Mouse (Mus musculus) effector memory CD4-positive, alpha-beta T cell, adult 7 months (primary cell): Measurements from ENCODE around the gene Cbx8. TPM values are rescaled to one million over a fixed set of nuclear protein-coding genes. Genes with fewer than 3 reads are reported as not detected.

Source experiments
- polyA plus RNA-seq: library from polyadenylated mRNA; unstranded; fragments of 100-300 nt; shearing (Covaris generic); gene quantifications from one replicate; pipeline ENCODE4 v1.2.1, GENCODE M21; 2017

Cbx8 gene
- polyA plus RNA-seq = 6.1 TPM

DNA sequence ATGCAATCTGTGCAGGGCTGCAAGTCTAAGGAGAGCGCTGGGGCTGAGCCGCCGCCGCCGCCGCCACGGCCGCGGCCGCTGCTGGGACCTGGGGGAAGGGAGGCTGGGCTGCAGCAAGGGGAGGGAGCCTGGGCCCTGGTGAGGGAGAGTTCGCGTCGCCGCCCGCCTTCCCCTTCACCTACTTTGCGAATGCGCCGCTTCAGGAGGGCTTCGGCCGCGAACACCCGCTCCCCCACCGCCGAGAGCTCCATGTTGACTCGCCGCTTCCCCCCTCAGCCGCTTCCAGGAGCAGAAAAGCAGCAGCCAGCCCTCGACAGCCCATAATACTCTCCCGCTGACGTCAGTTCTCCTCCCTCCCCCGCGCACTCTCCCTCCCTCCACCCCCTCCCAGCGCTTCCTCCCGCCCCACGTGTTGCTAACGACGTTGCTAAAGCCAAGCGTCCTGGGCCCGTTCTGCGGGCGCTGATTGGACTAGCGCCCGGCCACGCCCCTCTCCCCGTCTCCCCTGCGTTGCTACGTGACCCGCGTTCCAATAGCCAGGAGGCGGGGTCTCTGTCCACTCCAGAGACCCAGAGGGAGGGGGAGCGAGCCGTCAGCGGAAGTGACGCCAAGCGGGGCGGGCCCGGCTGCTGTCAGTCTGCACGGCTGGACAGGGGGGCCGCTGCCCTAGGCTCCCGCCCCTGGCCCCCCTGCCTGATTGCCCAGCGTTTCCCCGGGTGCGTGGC lies at the start of gene Cbx8:
Cbx8 (minus strand) TSS at position 370 of the 725 bp plus-strand sequence.

DNA sequence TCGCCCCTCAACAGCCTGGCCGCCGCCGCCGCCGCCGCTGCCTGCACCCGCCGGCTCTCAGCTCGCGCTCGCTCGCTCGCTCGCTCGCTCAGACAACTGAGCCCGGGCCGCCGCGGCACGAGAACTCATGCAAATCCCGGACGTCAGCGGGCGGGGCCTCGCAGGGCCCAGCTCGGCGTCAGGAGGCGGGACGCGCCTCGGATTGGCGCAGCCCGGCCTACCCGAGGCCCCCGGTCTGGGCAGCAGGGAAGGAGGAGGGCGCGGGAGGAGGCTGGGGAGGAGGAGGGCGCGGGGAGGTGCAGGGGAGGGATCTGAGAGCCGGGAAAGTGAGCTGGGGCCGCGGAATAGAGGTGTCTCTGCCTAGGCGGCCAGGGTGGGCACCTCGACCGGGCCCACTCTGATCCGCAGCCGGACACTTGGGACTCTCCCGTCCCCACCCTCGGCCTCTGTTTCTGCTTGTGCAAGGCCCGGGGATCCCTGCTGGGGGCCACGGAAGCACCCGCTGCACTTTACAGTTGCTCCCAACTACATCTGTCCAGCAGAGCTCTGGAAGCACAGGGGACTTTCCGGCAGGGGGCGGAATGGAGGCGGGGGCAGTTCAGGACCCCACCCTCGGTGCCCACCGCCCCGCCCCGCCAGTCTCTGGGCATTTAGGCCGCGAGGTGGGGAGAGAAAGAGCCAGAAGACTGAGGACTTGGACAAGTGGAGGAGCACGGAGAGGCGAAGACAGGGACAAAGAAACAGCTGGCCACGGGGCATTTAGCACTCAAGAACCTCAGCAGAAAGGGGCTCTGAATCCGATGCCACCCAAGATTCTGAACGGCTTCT lies 45.6 kb upstream of the Cbx8 start, which contains the start of gene Cbx4:
Cbx4 (minus strand) TSS at position 78 of the 828 bp plus-strand sequence.

GRCm38 (mm10) chr11:119022895-119023615 lies 17.7 kb downstream of the Cbx8 start, which contains the start of gene Cbx2:
Gene Cbx2 (plus strand): TSS chr11:119022962.

DNA sequence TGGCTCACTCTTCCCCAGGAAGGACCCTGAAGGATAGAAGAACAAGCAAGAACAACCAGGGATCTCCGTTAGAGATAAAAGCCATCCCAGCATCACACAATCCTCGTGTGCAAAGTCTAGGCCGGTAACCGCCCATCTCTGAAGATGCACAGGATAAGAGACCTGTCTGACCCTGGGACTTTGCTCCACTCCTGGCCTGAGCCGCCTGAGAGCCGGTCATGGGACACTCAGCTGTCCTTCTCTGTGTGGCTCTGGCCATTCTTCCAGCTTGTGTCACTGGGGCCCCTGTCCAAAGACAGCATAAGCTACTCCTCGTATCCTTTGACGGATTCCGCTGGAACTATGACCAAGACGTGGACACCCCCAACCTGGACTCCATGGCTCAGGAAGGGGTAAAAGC lies 52.8 kb downstream of the Cbx8 start, which contains the start of gene Enpp7:
Enpp7 (plus strand) TSS at position 190 of the 400 bp plus-strand sequence.

Other genes starting within 250 kb of the Cbx8 start
- gene Rbfox3, start 129.4 kb downstream of the Cbx8 start, polyA plus RNA-seq = 1.2 TPM
- not detected for gene Enpp7, start 52.8 kb downstream of the Cbx8 start, polyA plus RNA-seq
- 1.5 TPM for gene Cbx2, start 18.0 kb downstream of the Cbx8 start, polyA plus RNA-seq
- gene Cbx4, start 45.3 kb upstream of the Cbx8 start, polyA plus RNA-seq = 72.5 TPM
- gene Tbc1d16, start 187.5 kb upstream of the Cbx8 start, polyA plus RNA-seq = not detected
- 0.78 TPM for gene Ccdc40, start 187.6 kb upstream of the Cbx8 start, polyA plus RNA-seq
- 40.6 TPM for gene Gaa, start 226.9 kb upstream of the Cbx8 start, polyA plus RNA-seq